In genomic region chr8:75132485-75132884, GRCm38 (mm10) we compare ENCODE assay signal across 8 mouse cellular contexts. TPM values are rescaled to one million over a fixed set of nuclear protein-coding genes. Genes with fewer than 3 reads are reported as not detected.
A peak's percentile ranks its signal among the peaks of the same experiment; 100 is the strongest.
DNase-seq lines count a peak whose midpoint lies in the region; ATAC-seq lines count a peak whose summit lies in the region.

No protein-coding gene starts in this region.

- peak; percentile 63 for DNase-seq in intestine, embryonic 14.5 days (ENCODE audit: low spot score)
- DNase-seq in ES-CJ7 (ENCODE audit: low read depth, low spot score): peak; percentile 62
- peak; percentile 23 for DNase-seq in c-Kit-positive CD71-negative TER-119-negative erythroid progenitor cells, embryonic 14.5 days (ENCODE audit: low read depth)
- peak; percentile 30 to 41 for DNase-seq in left cerebral cortex, postnatal 36 days (ENCODE audit: low spot score in 2 of 2)
- DNase-seq in right cerebral cortex, postnatal 10 days (ENCODE audit: low spot score in 2 of 2): peak; percentile 46 to 72

- WGBS in intestine, embryonic 14.5 days: 8% methylated on average over 3 of the region's 3 CpGs
- WGBS in intestine, embryonic 16.5 days: 10% methylated on average over 3 of the region's 3 CpGs
- 7% methylated on average over 3 of the region's 3 CpGs for WGBS in forebrain, embryonic 15.5 days

- no peak overlapping the region for H3K27ac ChIP-seq in intestine, embryonic 14.5 days (ENCODE audit: low read depth)
- no peak overlapping the region for H3K27ac ChIP-seq in intestine, embryonic 16.5 days (ENCODE audit: low read length)
- no peak overlapping the region for H3K27ac ChIP-seq in forebrain, embryonic 15.5 days (replicated peaks)

- H3K4me2 ChIP-seq in intestine, embryonic 14.5 days (ENCODE audit: low read length): no peak overlapping the region
- H3K4me2 ChIP-seq in intestine, embryonic 16.5 days (ENCODE audit: low read depth, low read length): no peak overlapping the region
- no peak overlapping the region for H3K4me2 ChIP-seq in forebrain, embryonic 15.5 days (replicated peaks)

- intact Hi-C loops in left cerebral cortex, postnatal 36 days (cut with DNase I): loop anchor here (2.0 to 5.0 kb wide), 2 partner anchors 86 to 140 kb away; no protein-coding TSS in a partner anchor

- no peak overlapping the region for H3K9ac ChIP-seq in intestine, embryonic 14.5 days (ENCODE audit: low read length)
- H3K9ac ChIP-seq in intestine, embryonic 16.5 days (ENCODE audit: low read depth, low read length): no peak overlapping the region
- no peak overlapping the region for H3K9ac ChIP-seq in forebrain, embryonic 15.5 days (replicated peaks)

- 0 out of 2 replicates have a peak, but pooled peaks have one; percentile 36 for ATAC-seq in intestine, embryonic 14.5 days (replicated peaks; ENCODE audit: low FRiP score, low TSS enrichment, low read depth)
- ATAC-seq in intestine, embryonic 16.5 days: no peak; the same call in 1 of the 2 replicates
- ATAC-seq in granulocyte monocyte progenitor cell, adult 5-6 weeks (replicated peaks; ENCODE audit: poor library complexity, severe bottlenecking): peak; percentile 55
- ATAC-seq in forebrain, embryonic 15.5 days (replicated peaks): no peak

- H3K4me1 ChIP-seq in intestine, embryonic 14.5 days (replicated peaks; ENCODE audit: control insufficient read depth, insufficient read depth, low read length): no peaks in the 10 kb centered on the region
- H3K4me1 ChIP-seq in intestine, embryonic 16.5 days (ENCODE audit: control insufficient read depth, insufficient read depth, low read length): peaks cover 4% of the 10 kb centered on the region; the same call in 1 of the 2 replicates
- H3K4me1 ChIP-seq in forebrain, embryonic 15.5 days: peaks cover 5% of the 10 kb centered on the region; the same call in 1 of the 2 replicates

- H3K9me3 ChIP-seq in intestine, embryonic 14.5 days (ENCODE audit: control insufficient read depth, low read length): no peaks in the 10 kb centered on the region
- no peaks in the 10 kb centered on the region for H3K9me3 ChIP-seq in intestine, embryonic 16.5 days (ENCODE audit: control insufficient read depth, low read length)
- H3K9me3 ChIP-seq in forebrain, embryonic 15.5 days: no peaks in the 10 kb centered on the region

- peaks cover 29% of the 10 kb centered on the region for H3K36me3 ChIP-seq in intestine, embryonic 14.5 days (ENCODE audit: control insufficient read depth, insufficient read depth, low read length)
- 0 out of 2 replicates have a peak, but pooled peaks cover under 1% of the 10 kb centered on the region for H3K36me3 ChIP-seq in intestine, embryonic 16.5 days (ENCODE audit: control insufficient read depth, insufficient read depth, low read length)
- 0 out of 2 replicates have a peak, but pooled peaks cover 3% of the 10 kb centered on the region for H3K36me3 ChIP-seq in forebrain, embryonic 15.5 days

- no peak overlapping the region for H3K4me3 ChIP-seq in intestine, embryonic 14.5 days (ENCODE audit: low read depth, low read length)
- no peak overlapping the region for H3K4me3 ChIP-seq in intestine, embryonic 16.5 days (ENCODE audit: low read length)
- no peak overlapping the region for H3K4me3 ChIP-seq in forebrain, embryonic 15.5 days

- H3K27me3 ChIP-seq in intestine, embryonic 14.5 days (replicated peaks; ENCODE audit: control insufficient read depth, insufficient read depth, low read length): no peaks in the 10 kb centered on the region
- H3K27me3 ChIP-seq in intestine, embryonic 16.5 days (replicated peaks; ENCODE audit: control insufficient read depth, insufficient read depth, low read length): no peaks in the 10 kb centered on the region
- H3K27me3 ChIP-seq in forebrain, embryonic 15.5 days: no peaks in the 10 kb centered on the region

RNA-seq across cellular contexts. Expression of gene Mcm5, which starts 23.1 kb away (rescaled TPM):
- polyA plus RNA-seq in intestine, embryonic 14.5 days (2014; fragmentation: Nextera tagmentation; extraction: Ambion mirVana): 153 and 168 TPM in 2 replicates
- 99.5 and 120 TPM in 2 replicates for polyA plus RNA-seq in intestine, embryonic 16.5 days (2015; fragmentation: Nextera tagmentation; extraction: Ambion mirVana)
- 200 and 228 TPM in 2 replicates for total RNA-seq in granulocyte monocyte progenitor cell, adult 5-6 weeks (2014; fragmentation: Nextera tagmentation)
- 271 and 288 TPM in 2 replicates for total RNA-seq in granulocyte monocyte progenitor cell, adult 5-6 weeks (2017)
- total RNA-seq in left cerebral cortex, postnatal 36 days (2021): 1 to 10 TPM; 7.4 to 7.6 TPM
- 69.7 and 79.8 TPM in 2 replicates for polyA plus RNA-seq in forebrain, embryonic 15.5 days (2015; fragmentation: Nextera tagmentation; extraction: Ambion mirVana)

RNA-seq across cellular contexts. Expression of gene Hmox1, which starts 39.1 kb away (rescaled TPM):
- 8.8 and 10.1 TPM in 2 replicates for polyA plus RNA-seq in intestine, embryonic 14.5 days (2014; fragmentation: Nextera tagmentation; extraction: Ambion mirVana)
- polyA plus RNA-seq in intestine, embryonic 16.5 days (2015; fragmentation: Nextera tagmentation; extraction: Ambion mirVana): 20.8 and 21.9 TPM in 2 replicates
- 2.5 and 7.4 TPM in 2 replicates for total RNA-seq in granulocyte monocyte progenitor cell, adult 5-6 weeks (2014; fragmentation: Nextera tagmentation)
- 1.4 and 2.2 TPM in 2 replicates for total RNA-seq in granulocyte monocyte progenitor cell, adult 5-6 weeks (2017)
- total RNA-seq in left cerebral cortex, postnatal 36 days (2021): 1 to 10 TPM; 3.9 to 5.1 TPM
- polyA plus RNA-seq in forebrain, embryonic 15.5 days (2015; fragmentation: Nextera tagmentation; extraction: Ambion mirVana): 8.4 and 9.1 TPM in 2 replicates

Comparison
In these comparisons a context has a peak if more than half of its experiments do, and no peak if none do; other contexts are left out.
1. ATAC-seq: peak in intestine, embryonic 14.5 days (single experiment) and granulocyte monocyte progenitor cell, adult 5-6 weeks (single experiment); none in intestine, embryonic 16.5 days (single experiment) and forebrain, embryonic 15.5 days (single experiment).
2. Peak in every context shown above with its lines, with median percentiles within 50 percentile points of each other: DNase-seq.